Mouse (Mus musculus) midbrain, embryonic 14.5 days (tissue): ENCODE data around the gene Pdzk1ip1. TPM values are rescaled to one million over a fixed set of nuclear protein-coding genes. Genes with fewer than 3 reads are reported as not detected.
A peak's percentile ranks its signal among the peaks of the same experiment; 100 is the strongest.

Experiments used
- ATAC-seq: fragments of 200-750 bp; cut with Nextera tagmentation; 2 replicates; pipeline ENCODE4 v1.8.0; 2017; ENCODE audit warnings: moderate number of reproducible peaks, moderate library complexity; ENCODE audit not compliant: low FRiP score, low TSS enrichment
- DNase-seq: peaks from one replicate; pipeline ENCODE4 v3.0.0-alpha.2; 2015
- H3K27ac ChIP-seq: fragments of 300-500 bp; sonication (generic); replicated peaks from 2 replicates; pipeline ENCODE4 v1.5.1; 2014; ENCODE audit warnings: mild to moderate bottlenecking, low read depth, low read length, moderate library complexity
- H3K27me3 ChIP-seq: fragments of 300-500 bp; sonication (generic); 2 replicates; pipeline ENCODE4 v1.6.1; 2014; ENCODE audit warnings: low read length, control low read depth, mixed read lengths; ENCODE audit not compliant: control insufficient read depth, insufficient read depth
- H3K36me3 ChIP-seq: fragments of 300-500 bp; sonication (generic); 2 replicates; pipeline ENCODE4 v1.6.1; 2014; ENCODE audit warnings: low read length, control low read depth; ENCODE audit not compliant: control insufficient read depth, insufficient read depth
- H3K4me1 ChIP-seq: fragments of 300-500 bp; sonication (generic); 2 replicates; pipeline ENCODE4 v1.6.1; 2014; ENCODE audit warnings: mild to moderate bottlenecking, antibody characterized with exemption, low read length, control low read depth; ENCODE audit not compliant: control insufficient read depth, insufficient read depth
- H3K4me2 ChIP-seq: fragments of 300-500 bp; sonication (generic); 2 replicates; pipeline ENCODE4 v1.6.1; 2014; ENCODE audit warnings: mild to moderate bottlenecking, low read length, moderate library complexity
- H3K4me3 ChIP-seq: fragments of 300-500 bp; sonication (generic); replicated peaks from 2 replicates; pipeline ENCODE4 v1.5.1; 2014; ENCODE audit warnings: low read depth, low read length
- H3K9ac ChIP-seq: fragments of 300-500 bp; sonication (generic); replicated peaks from 2 replicates; pipeline ENCODE4 v1.6.1; 2014; ENCODE audit warnings: mild to moderate bottlenecking, low read length, moderate library complexity
- H3K9me3 ChIP-seq: fragments of 300-500 bp; sonication (generic); 2 replicates; pipeline ENCODE4 v1.6.1; 2016; ENCODE audit warnings: low read length, control low read depth, mixed read lengths; ENCODE audit not compliant: control insufficient read depth
- WGBS: fragments of 180-500 bp; shearing (Covaris S2); extraction: QIAGEN DNeasy Blood & Tissue Kit; methylation state at CpG from one replicate; pipeline ENCODE4 v1.1.7; 2014; 5-methylcytosine and 5-hydroxymethylcytosine counted together
- polyA plus RNA-seq: library from polyadenylated mRNA; unstranded; fragments of >200 nt; fragmentation: Nextera tagmentation; extraction: Ambion mirVana; gene quantifications from 2 replicates; pipeline ENCODE4 v1.2.1, GENCODE M21; 2014

The Pdzk1ip1 gene
- polyA plus RNA-seq, 1 experiment from 2014 or later, result 4.5 TPM

GRCm38 (mm10) chr4:115062875-115063517 lies 25.5 kb upstream of the Pdzk1ip1 start:
- DNase-seq (peak; percentile 81), ATAC-seq (peak; percentile 81)
- 0 out of 2 replicates have a peak, but pooled peaks cover 3% of the 10 kb centered on the region for H3K36me3 ChIP-seq
- H3K27me3 ChIP-seq, result peaks cover 64% of the 10 kb centered on the region
- under 1% methylated on average over 56 of the region's 58 CpGs for WGBS
- peak overlapping the region; percentile 73 for H3K27ac ChIP-seq
- H3K9me3 ChIP-seq, result no peaks in the 10 kb centered on the region
- peaks cover 6% of the 10 kb centered on the region; the same call in 1 of the 2 replicates for H3K4me1 ChIP-seq
- H3K4me3 ChIP-seq, result peak overlapping the region; percentile 52
- H3K9ac ChIP-seq, result peak overlapping the region; percentile 66
- H3K4me2 ChIP-seq, result peak overlapping the region; percentile 97

GRCm38 (mm10) chr4:115063518-115064239 lies 24.8 kb upstream of the Pdzk1ip1 start:
- Histone ChIP-seq H3K9me3 (no peaks in the 10 kb centered on the region), H3K4me3 (peak overlapping the region; percentile 52), H3K27ac (peak overlapping the region; percentile 73), H3K4me2 (peak overlapping the region; percentile 97), H3K36me3 (0 out of 2 replicates have a peak, but pooled peaks cover 5% of the 10 kb centered on the region), H3K4me1 (peaks cover 6% of the 10 kb centered on the region; the same call in 1 of the 2 replicates), H3K27me3 (peaks cover 64% of the 10 kb centered on the region), H3K9ac (peak overlapping the region; percentile 66)
- ATAC-seq (peak; percentile 27), DNase-seq (peak; percentile 39)
- WGBS, result 1% methylated on average over 31 of the region's 31 CpGs

DNA sequence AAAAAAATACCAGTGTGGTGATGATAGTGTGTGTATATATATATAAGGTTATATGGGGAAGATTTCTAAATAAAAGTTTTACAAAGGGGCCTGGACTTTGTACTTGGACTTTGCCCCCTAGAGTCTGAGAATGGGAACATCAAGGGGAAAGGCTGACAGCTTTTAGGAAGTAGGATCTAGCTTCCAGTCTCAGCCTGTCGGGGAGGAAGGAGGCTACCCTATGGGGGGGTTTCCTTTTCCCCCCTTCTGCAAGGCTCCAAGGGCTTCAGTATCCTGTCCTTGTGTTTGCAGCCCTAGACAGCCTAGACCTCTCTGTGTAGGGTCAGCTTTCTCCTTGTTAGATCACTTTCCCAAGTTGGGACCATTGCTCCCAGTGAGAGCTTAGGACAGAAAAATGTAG lies 16.8 kb upstream of the Pdzk1ip1 start:
- Histone ChIP-seq H3K9me3 (no peaks in the 10 kb centered on the region), H3K4me2 (no peak overlapping the region), H3K36me3 (0 out of 2 replicates have a peak, but pooled peaks cover 9% of the 10 kb centered on the region), H3K4me3 (no peak overlapping the region), H3K27ac (no peak overlapping the region), H3K27me3 (no peaks in the 10 kb centered on the region), H3K4me1 (no peaks in the 10 kb centered on the region), H3K9ac (no peak overlapping the region)
- WGBS, result 52% methylated on average over 1 of the region's 1 CpGs
- DNase-seq (no peak), ATAC-seq (no peak)

DNA sequence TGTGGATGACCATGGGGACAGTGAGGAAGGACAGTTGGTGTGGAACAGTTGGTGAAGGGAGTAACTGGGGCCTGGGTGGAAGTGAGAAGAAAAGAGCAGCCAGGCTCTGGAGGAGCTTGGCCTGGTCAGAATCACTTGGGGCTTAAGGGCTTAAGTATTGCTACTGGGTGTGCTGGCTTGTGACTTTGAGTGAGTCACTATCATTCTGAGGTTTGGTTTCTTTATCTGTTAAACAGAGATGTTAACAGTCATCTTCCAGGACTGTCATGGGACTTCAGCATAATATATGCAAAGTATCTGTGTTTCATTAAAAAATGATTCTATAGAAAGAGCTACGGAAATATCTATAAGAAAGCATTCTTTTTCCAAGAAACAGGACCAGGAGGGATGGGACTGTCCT lies 13.7 kb upstream of the Pdzk1ip1 start:
- H3K27me3 ChIP-seq, result no peaks in the 10 kb centered on the region
- ATAC-seq, result no peak
- H3K4me1 ChIP-seq, result peaks cover 14% of the 10 kb centered on the region
- no peak overlapping the region for H3K4me3 ChIP-seq
- no peak overlapping the region for H3K9ac ChIP-seq
- H3K36me3 ChIP-seq, result no peaks in the 10 kb centered on the region
- no peaks in the 10 kb centered on the region for H3K9me3 ChIP-seq
- no peak overlapping the region for H3K4me2 ChIP-seq
- WGBS, result 86% methylated on average over 1 of the region's 1 CpGs
- H3K27ac ChIP-seq, result no peak overlapping the region
- no peak for DNase-seq

GRCm38 (mm10) chr4:115075204-115075915 lies 13.1 kb upstream of the Pdzk1ip1 start:
- H3K27ac ChIP-seq, result no peak overlapping the region

GRCm38 (mm10) chr4:115078892-115079820 lies 9.4 kb upstream of the Pdzk1ip1 start:
- Histone ChIP-seq H3K4me1 (peaks cover 19% of the 10 kb centered on the region), H3K27ac (peak overlapping the region; percentile 74), H3K36me3 (no peaks in the 10 kb centered on the region), H3K4me3 (no peak overlapping the region), H3K4me2 (peak overlapping the region; percentile 17; the same call in 1 of the 2 replicates), H3K9ac (peak overlapping the region; percentile 34), H3K27me3 (no peaks in the 10 kb centered on the region), H3K9me3 (no peaks in the 10 kb centered on the region)
- 12% methylated on average over 10 of the region's 10 CpGs for WGBS
- DNase-seq (peak; percentile 83), ATAC-seq (peak; percentile 83)

More at GRCm38 (mm10) chr4:115075204-115075915, 13.1 kb upstream of the Pdzk1ip1 start:
- no peaks in the 10 kb centered on the region for H3K36me3 ChIP-seq
- H3K27me3 ChIP-seq, result no peaks in the 10 kb centered on the region
- DNase-seq (no peak), ATAC-seq (no peak)
- no peak overlapping the region for H3K4me2 ChIP-seq
- 51% methylated on average over 3 of the region's 3 CpGs for WGBS
- no peak overlapping the region for H3K4me3 ChIP-seq
- H3K9me3 ChIP-seq, result no peaks in the 10 kb centered on the region
- no peak overlapping the region for H3K9ac ChIP-seq
- peaks cover 19% of the 10 kb centered on the region for H3K4me1 ChIP-seq

DNA sequence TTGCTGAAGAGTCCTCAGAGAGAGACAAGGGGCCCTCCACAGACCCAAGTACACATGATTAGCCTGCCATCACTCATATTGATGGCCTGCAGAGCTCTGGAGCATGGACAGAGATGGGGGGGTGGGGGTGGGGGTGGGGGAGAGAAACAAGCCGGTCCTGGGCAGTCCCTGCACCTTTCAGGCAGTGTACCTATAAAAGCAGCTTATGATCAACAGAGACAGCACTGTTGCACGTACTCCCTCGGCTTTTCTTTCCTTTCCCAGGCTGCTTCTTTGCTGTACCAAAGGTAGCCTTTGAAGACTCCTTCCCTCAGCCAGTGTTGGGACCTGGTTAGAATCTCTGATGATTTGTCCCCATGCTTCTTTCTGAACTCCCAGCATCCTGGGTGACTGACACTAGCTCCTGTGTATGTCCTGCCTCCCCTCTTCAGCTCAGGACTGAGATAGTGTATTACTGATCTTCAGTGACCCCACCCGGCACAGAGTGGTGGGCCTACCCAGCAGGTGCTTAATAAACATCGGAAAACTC lies 8.6 kb upstream of the Pdzk1ip1 start:
- H3K27ac ChIP-seq, result peak overlapping the region; percentile 74
- WGBS, result 12% methylated on average over 5 of the region's 5 CpGs
- H3K4me2 ChIP-seq, result peak overlapping the region; percentile 17; the same call in 1 of the 2 replicates
- peak overlapping the region; percentile 34 for H3K9ac ChIP-seq
- no peaks in the 10 kb centered on the region for H3K36me3 ChIP-seq
- no peak overlapping the region for H3K4me3 ChIP-seq
- H3K4me1 ChIP-seq, result peaks cover 19% of the 10 kb centered on the region
- peak; percentile 28; the same call in 1 of the 2 replicates for ATAC-seq
- DNase-seq, result peak; percentile 31
- no peaks in the 10 kb centered on the region for H3K27me3 ChIP-seq
- H3K9me3 ChIP-seq, result no peaks in the 10 kb centered on the region
